Mouse (Mus musculus) erythroblast, adult 5-6 weeks (primary cell): ENCODE results near the gene Mpp3. TPM values are rescaled to one million over a fixed set of nuclear protein-coding genes. Genes with fewer than 3 reads are reported as not detected.

Experiments used
- ATAC-seq: replicated peaks from 2 replicates; pipeline ENCODE4 v1.8.0; 2016; ENCODE audit warnings: moderate number of reproducible peaks, mild to moderate bottlenecking, moderate TSS enrichment, inconsistent platforms; ENCODE audit not compliant: poor library complexity, low FRiP score, severe bottlenecking
- total RNA-seq, 2 experiments: library from RNA; stranded (forward) in 1 of 2; stranded (reverse) in 1 of 2; fragments of 150-400 nt in 1 of 2; fragments of 200-764, 138-1000 nt in 1 of 2; gene quantifications; 2 replicates each; pipeline versions ENCODE4 v1.2.3 to v1.2.4; 2015 to 2017; ENCODE audit warnings: low replicate concordance in 2 of 2

The Mpp3 gene
- total RNA-seq, 2 experiments from 2014 or later, result not detected

GRCm38 (mm10) chr11:101953441-101953840 lies 74.8 kb downstream of the Mpp3 start:
- no peak for ATAC-seq

- no peak for ATAC-seq
These were observed 75.5 kb downstream of the Mpp3 start for GRCm38 (mm10) chr11:101952541-101953341.

DNA sequence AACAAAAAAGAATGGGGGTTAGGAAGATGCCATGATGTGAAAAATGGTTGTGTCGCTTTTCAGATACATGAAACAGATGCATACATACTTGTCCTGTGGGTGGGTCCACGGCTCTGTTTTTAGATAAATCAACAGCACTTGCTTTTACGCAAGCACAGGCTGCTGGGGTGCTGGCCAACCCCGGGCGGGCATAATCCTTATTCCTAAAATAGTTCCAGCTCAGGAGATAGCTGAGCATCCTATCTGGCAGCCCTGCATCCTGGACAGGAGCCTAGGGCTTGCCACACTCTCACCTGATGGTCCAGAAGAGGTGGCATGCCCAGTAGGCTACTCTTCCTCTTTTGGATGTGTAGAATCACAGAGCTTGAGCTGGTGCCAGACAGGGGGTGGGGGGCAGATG lies 78.2 kb downstream of the Mpp3 start:
- no peak for ATAC-seq

Other genes starting within 250 kb of the Mpp3 start
- gene Etv4, start 243.1 kb downstream of the Mpp3 start, total RNA-seq (2015; ENCODE audit: low replicate concordance), result not detected in 2 replicates
- not detected in 2 replicates for gene Etv4, start 243.1 kb downstream of the Mpp3 start, total RNA-seq (2017; ENCODE audit: low replicate concordance)
- not detected in 2 replicates for gene Meox1, start 134.1 kb downstream of the Mpp3 start, total RNA-seq (2015; ENCODE audit: low replicate concordance)
- not detected in 2 replicates for gene Meox1, start 134.1 kb downstream of the Mpp3 start, total RNA-seq (2017; ENCODE audit: low replicate concordance)
- not detected in 2 replicates for gene Sost, start 61.4 kb downstream of the Mpp3 start, total RNA-seq (2015; ENCODE audit: low replicate concordance)
- gene Sost, start 61.4 kb downstream of the Mpp3 start, total RNA-seq (2017; ENCODE audit: low replicate concordance), result not detected in 2 replicates
- not detected in 2 replicates for gene Cfap97d1, start 44.2 kb downstream of the Mpp3 start, total RNA-seq (2015; ENCODE audit: low replicate concordance)
- not detected in 2 replicates for gene Cfap97d1, start 44.2 kb downstream of the Mpp3 start, total RNA-seq (2017; ENCODE audit: low replicate concordance)
- gene Dusp3, start 41.4 kb downstream of the Mpp3 start, total RNA-seq (2015; ENCODE audit: low replicate concordance), result 1.9 and 5.0 TPM in 2 replicates
- gene Dusp3, start 41.4 kb downstream of the Mpp3 start, total RNA-seq (2017; ENCODE audit: low replicate concordance), result 1.5 and 3.1 TPM in 2 replicates
- gene Cd300lg, start 13.0 kb upstream of the Mpp3 start, total RNA-seq (2015; ENCODE audit: low replicate concordance), result 2.1 and 7.1 TPM in 2 replicates
- 0.42 and 0.77 TPM in 2 replicates for gene Cd300lg, start 13.0 kb upstream of the Mpp3 start, total RNA-seq (2017; ENCODE audit: low replicate concordance)
- gene Mpp2, start 60.1 kb upstream of the Mpp3 start, total RNA-seq (2015; ENCODE audit: low replicate concordance), result 7.7 and 12.7 TPM in 2 replicates
- 14.2 and 20.6 TPM in 2 replicates for gene Mpp2, start 60.1 kb upstream of the Mpp3 start, total RNA-seq (2017; ENCODE audit: low replicate concordance)
- gene Ppy, start 72.9 kb upstream of the Mpp3 start, total RNA-seq (2015; ENCODE audit: low replicate concordance), result not detected in 2 replicates
- gene Ppy, start 72.9 kb upstream of the Mpp3 start, total RNA-seq (2017; ENCODE audit: low replicate concordance), result not detected in 2 replicates
- not detected in 2 replicates for gene Pyy, start 79.4 kb upstream of the Mpp3 start, total RNA-seq (2015; ENCODE audit: low replicate concordance)
- gene Pyy, start 79.4 kb upstream of the Mpp3 start, total RNA-seq (2017; ENCODE audit: low replicate concordance), result not detected in 2 replicates
- not detected in 2 replicates for gene Nags, start 117.1 kb upstream of the Mpp3 start, total RNA-seq (2015; ENCODE audit: low replicate concordance)
- gene Nags, start 117.1 kb upstream of the Mpp3 start, total RNA-seq (2017; ENCODE audit: low replicate concordance), result 0.43 and 1.5 TPM in 2 replicates
- gene Tmem101, start 127.9 kb upstream of the Mpp3 start, total RNA-seq (2015; ENCODE audit: low replicate concordance), result 0.96 and 3.8 TPM in 2 replicates
- 3.1 and 4.0 TPM in 2 replicates for gene Tmem101, start 127.9 kb upstream of the Mpp3 start, total RNA-seq (2017; ENCODE audit: low replicate concordance)
- gene Lsm12, start 156.8 kb upstream of the Mpp3 start, total RNA-seq (2015; ENCODE audit: low replicate concordance), result 48.3 and 48.8 TPM in 2 replicates
- 22.7 and 28.8 TPM in 2 replicates for gene Lsm12, start 156.8 kb upstream of the Mpp3 start, total RNA-seq (2017; ENCODE audit: low replicate concordance)
- 16.3 and 21.7 TPM in 2 replicates for gene G6pc3, start 161.2 kb upstream of the Mpp3 start, total RNA-seq (2015; ENCODE audit: low replicate concordance)
- gene G6pc3, start 161.2 kb upstream of the Mpp3 start, total RNA-seq (2017; ENCODE audit: low replicate concordance), result 4.7 and 9.8 TPM in 2 replicates
- 3.7 and 10.2 TPM in 2 replicates for gene Hdac5, start 201.7 kb upstream of the Mpp3 start, total RNA-seq (2015; ENCODE audit: low replicate concordance)
- 13.3 and 17.3 TPM in 2 replicates for gene Hdac5, start 201.7 kb upstream of the Mpp3 start, total RNA-seq (2017; ENCODE audit: low replicate concordance)
- gene BC030867, start 220.4 kb upstream of the Mpp3 start, total RNA-seq (2015; ENCODE audit: low replicate concordance), result 3.8 and 5.0 TPM in 2 replicates
- gene BC030867, start 220.4 kb upstream of the Mpp3 start, total RNA-seq (2017; ENCODE audit: low replicate concordance), result 4.1 and 7.2 TPM in 2 replicates
- gene Asb16, start 240.3 kb upstream of the Mpp3 start, total RNA-seq (2015; ENCODE audit: low replicate concordance), result not detected in 2 replicates
- gene Asb16, start 240.3 kb upstream of the Mpp3 start, total RNA-seq (2017; ENCODE audit: low replicate concordance), result not detected in 2 replicates